Mouse (Mus musculus): Measurements from ENCODE around the gene Sstr5. TPM values are rescaled to one million over a fixed set of nuclear protein-coding genes. Genes with fewer than 3 reads are reported as not detected.

Gene Sstr5
- polyA plus RNA-seq, 1 experiment from 2014 or later = 0.21 TPM

GRCm38 (mm10) chr17:25464091-25464490 lies 33.0 kb downstream of the Sstr5 start:
- Histone ChIP-seq H3K36me3 (ENCODE audit: control insufficient read depth, insufficient read depth, low read length) (no peaks in the 10 kb centered on the region), H3K4me2 (ENCODE audit: low read depth, low read length) (no peak overlapping the region), H3K4me3 (ENCODE audit: low read length) (no peak overlapping the region), H3K9ac (ENCODE audit: low read length) (no peak overlapping the region), H3K9me3 (ENCODE audit: control insufficient read depth, low read length) (no peaks in the 10 kb centered on the region), H3K4me1 (replicated peaks; ENCODE audit: control insufficient read depth, insufficient read depth, low read length) (no peaks in the 10 kb centered on the region; the same call in 1 of the 2 replicates), H3K27me3 (ENCODE audit: control insufficient read depth, insufficient read depth, low read depth, low read length) (no peaks in the 10 kb centered on the region), H3K27ac (ENCODE audit: low read length) (no peak overlapping the region)
- WGBS = 62% methylated on average over 4 of the region's 4 CpGs
- ATAC-seq (ENCODE audit: low read depth) = no peak

- H3K27ac ChIP-seq (ENCODE audit: low read length) = no peak overlapping the region
- H3K27me3 ChIP-seq (ENCODE audit: control insufficient read depth, insufficient read depth, low read depth, low read length) = no peaks in the 10 kb centered on the region
- no peaks in the 10 kb centered on the region; the same call in 1 of the 2 replicates for H3K4me1 ChIP-seq (replicated peaks; ENCODE audit: control insufficient read depth, insufficient read depth, low read length)
- 23% methylated on average over 4 of the region's 4 CpGs for WGBS
- no peak overlapping the region for H3K4me3 ChIP-seq (ENCODE audit: low read length)
- H3K9ac ChIP-seq (ENCODE audit: low read length) = no peak overlapping the region
- no peaks in the 10 kb centered on the region for H3K36me3 ChIP-seq (ENCODE audit: control insufficient read depth, insufficient read depth, low read length)
- H3K4me2 ChIP-seq (ENCODE audit: low read depth, low read length) = no peak overlapping the region
- H3K9me3 ChIP-seq (ENCODE audit: control insufficient read depth, low read length) = no peaks in the 10 kb centered on the region
- ATAC-seq (ENCODE audit: low read depth) = 0 out of 2 replicates have a peak, but pooled peaks have one; percentile 17
Measured at GRCm38 (mm10) chr17:25463326-25463945, 33.7 kb downstream of the Sstr5 start.

- no peaks in the 10 kb centered on the region; the same call in 1 of the 2 replicates for H3K4me1 ChIP-seq (replicated peaks; ENCODE audit: control insufficient read depth, insufficient read depth, low read length)
- 0 out of 2 replicates have a peak overlapping the region, but pooled peaks have one; percentile 16 for H3K27ac ChIP-seq (ENCODE audit: low read length)
- H3K27me3 ChIP-seq (ENCODE audit: control insufficient read depth, insufficient read depth, low read depth, low read length) = no peaks in the 10 kb centered on the region
- no peaks in the 10 kb centered on the region for H3K36me3 ChIP-seq (ENCODE audit: control insufficient read depth, insufficient read depth, low read length)
- WGBS = 15% methylated on average over 9 of the region's 9 CpGs
- H3K4me3 ChIP-seq (ENCODE audit: low read length) = no peak overlapping the region
- H3K9ac ChIP-seq (ENCODE audit: low read length) = no peak overlapping the region
- no peaks in the 10 kb centered on the region for H3K9me3 ChIP-seq (ENCODE audit: control insufficient read depth, low read length)
- no peak overlapping the region for H3K4me2 ChIP-seq (ENCODE audit: low read depth, low read length)
- peak; percentile 60; the same call in 1 of the 2 replicates for ATAC-seq (ENCODE audit: low read depth)
Measured at GRCm38 (mm10) chr17:25462236-25462875, 34.7 kb downstream of the Sstr5 start.

- Histone ChIP-seq H3K4me3 (ENCODE audit: low read length) (no peak overlapping the region), H3K9ac (ENCODE audit: low read length) (no peak overlapping the region), H3K27ac (ENCODE audit: low read length) (no peak overlapping the region), H3K36me3 (ENCODE audit: control insufficient read depth, insufficient read depth, low read length) (no peaks in the 10 kb centered on the region), H3K9me3 (ENCODE audit: control insufficient read depth, low read length) (no peaks in the 10 kb centered on the region), H3K4me1 (replicated peaks; ENCODE audit: control insufficient read depth, insufficient read depth, low read length) (no peaks in the 10 kb centered on the region), H3K4me2 (ENCODE audit: low read depth, low read length) (no peak overlapping the region), H3K27me3 (ENCODE audit: control insufficient read depth, insufficient read depth, low read depth, low read length) (no peaks in the 10 kb centered on the region)
- no peak for ATAC-seq (ENCODE audit: low read depth)
- WGBS = 47% methylated on average over 8 of the region's 8 CpGs
Measured at GRCm38 (mm10) chr17:25456540-25456939, 40.5 kb downstream of the Sstr5 start.

GRCm38 (mm10) chr17:25454272-25454671 lies 42.8 kb downstream of the Sstr5 start, which contains the start of gene Tekt4:
Tekt4 (plus strand) TSS chr17:25454615.
- H3K4me3 ChIP-seq (ENCODE audit: low read length) = no peak within 1 kb of the TSS
- H3K27me3 ChIP-seq (ENCODE audit: control insufficient read depth, insufficient read depth, low read depth, low read length) = no peaks in the 10 kb centered on the region
- no peaks in the 10 kb centered on the region for H3K9me3 ChIP-seq (ENCODE audit: control insufficient read depth, low read length)
- no peak within 1 kb of the TSS for H3K27ac ChIP-seq (ENCODE audit: low read length)
- H3K4me1 ChIP-seq (replicated peaks; ENCODE audit: control insufficient read depth, insufficient read depth, low read length) = no peaks in the 10 kb centered on the region
- no peaks in the 10 kb centered on the region for H3K36me3 ChIP-seq (ENCODE audit: control insufficient read depth, insufficient read depth, low read length)
- ATAC-seq (ENCODE audit: low read depth) = no peak
- no peak within 1 kb of the TSS for H3K9ac ChIP-seq (ENCODE audit: low read length)
- H3K4me2 ChIP-seq (ENCODE audit: low read depth, low read length) = no peak within 1 kb of the TSS
- WGBS = 51% methylated on average over 2 of the region's 2 CpGs

- no peak for ATAC-seq (ENCODE audit: low read depth)
- no peak overlapping the region for H3K9ac ChIP-seq (ENCODE audit: low read length)
- H3K4me1 ChIP-seq (replicated peaks; ENCODE audit: control insufficient read depth, insufficient read depth, low read length) = peaks cover 5% of the 10 kb centered on the region; the same call in 1 of the 2 replicates
- H3K27me3 ChIP-seq (ENCODE audit: control insufficient read depth, insufficient read depth, low read depth, low read length) = no peaks in the 10 kb centered on the region
- no peak overlapping the region for H3K27ac ChIP-seq (ENCODE audit: low read length)
- no peak overlapping the region for H3K4me2 ChIP-seq (ENCODE audit: low read depth, low read length)
- no peak overlapping the region for H3K4me3 ChIP-seq (ENCODE audit: low read length)
- WGBS = 66% methylated on average over 5 of the region's 5 CpGs
- H3K9me3 ChIP-seq (ENCODE audit: control insufficient read depth, low read length) = no peaks in the 10 kb centered on the region
- no peaks in the 10 kb centered on the region for H3K36me3 ChIP-seq (ENCODE audit: control insufficient read depth, insufficient read depth, low read length)
Measured at GRCm38 (mm10) chr17:25452246-25452965, 44.7 kb downstream of the Sstr5 start.

- no peak overlapping the region for H3K4me2 ChIP-seq (ENCODE audit: low read depth, low read length)
- peaks cover 5% of the 10 kb centered on the region; the same call in 1 of the 2 replicates for H3K4me1 ChIP-seq (replicated peaks; ENCODE audit: control insufficient read depth, insufficient read depth, low read length)
- no peak overlapping the region for H3K9ac ChIP-seq (ENCODE audit: low read length)
- H3K9me3 ChIP-seq (ENCODE audit: control insufficient read depth, low read length) = no peaks in the 10 kb centered on the region
- H3K4me3 ChIP-seq (ENCODE audit: low read length) = no peak overlapping the region
- no peak for ATAC-seq (ENCODE audit: low read depth)
- no peak overlapping the region for H3K27ac ChIP-seq (ENCODE audit: low read length)
- 51% methylated on average over 4 of the region's 4 CpGs for WGBS
- H3K36me3 ChIP-seq (ENCODE audit: control insufficient read depth, insufficient read depth, low read length) = no peaks in the 10 kb centered on the region
- H3K27me3 ChIP-seq (ENCODE audit: control insufficient read depth, insufficient read depth, low read depth, low read length) = no peaks in the 10 kb centered on the region
Measured at GRCm38 (mm10) chr17:25450329-25450728, 46.8 kb downstream of the Sstr5 start.

- Histone ChIP-seq H3K4me1 (replicated peaks; ENCODE audit: control insufficient read depth, insufficient read depth, low read length) (peaks cover 5% of the 10 kb centered on the region; the same call in 1 of the 2 replicates), H3K27me3 (ENCODE audit: control insufficient read depth, insufficient read depth, low read depth, low read length) (no peaks in the 10 kb centered on the region), H3K9ac (ENCODE audit: low read length) (no peak overlapping the region), H3K9me3 (ENCODE audit: control insufficient read depth, low read length) (no peaks in the 10 kb centered on the region), H3K4me2 (ENCODE audit: low read depth, low read length) (no peak overlapping the region), H3K4me3 (ENCODE audit: low read length) (no peak overlapping the region), H3K36me3 (ENCODE audit: control insufficient read depth, insufficient read depth, low read length) (no peaks in the 10 kb centered on the region), H3K27ac (ENCODE audit: low read length) (no peak overlapping the region)
- no peak for ATAC-seq (ENCODE audit: low read depth)
- 61% methylated on average over 12 of the region's 12 CpGs for WGBS
Measured at GRCm38 (mm10) chr17:25447865-25448264, 49.2 kb downstream of the Sstr5 start.

- ATAC-seq (ENCODE audit: low read depth) = no peak
- H3K4me1 ChIP-seq (replicated peaks; ENCODE audit: control insufficient read depth, insufficient read depth, low read length) = peaks cover 5% of the 10 kb centered on the region; the same call in 1 of the 2 replicates
- 92% methylated on average over 3 of the region's 3 CpGs for WGBS
- no peak overlapping the region for H3K4me2 ChIP-seq (ENCODE audit: low read depth, low read length)
- H3K36me3 ChIP-seq (ENCODE audit: control insufficient read depth, insufficient read depth, low read length) = no peaks in the 10 kb centered on the region
- no peaks in the 10 kb centered on the region for H3K9me3 ChIP-seq (ENCODE audit: control insufficient read depth, low read length)
- no peak overlapping the region for H3K9ac ChIP-seq (ENCODE audit: low read length)
- H3K4me3 ChIP-seq (ENCODE audit: low read length) = no peak overlapping the region
- H3K27me3 ChIP-seq (ENCODE audit: control insufficient read depth, insufficient read depth, low read depth, low read length) = no peaks in the 10 kb centered on the region
- no peak overlapping the region for H3K27ac ChIP-seq (ENCODE audit: low read length)
Measured at GRCm38 (mm10) chr17:25445841-25446240, 51.2 kb downstream of the Sstr5 start.
